Mouse (Mus musculus) MEL (cell line): ENCODE data around the gene Vmp1. TPM values are rescaled to one million over a fixed set of nuclear protein-coding genes. Genes with fewer than 3 reads are reported as not detected.

Experiments
- DNase-seq: peaks from one replicate; pipeline ENCODE4 v3.0.0; 2011; ENCODE audit warnings: low read depth, low spot score
- H3K27ac ChIP-seq: 2 replicates; pipeline ENCODE4 v1.5.1; 2012; ENCODE audit warnings: low read depth, mild to moderate bottlenecking, control low read depth, low read length, moderate library complexity; ENCODE audit not compliant: control insufficient read depth
- H3K27me3 ChIP-seq, 2 experiments: fragments of 150-350 bp in 1 of 2; sonication (generic) in 1 of 2; 2 replicates each; pipeline ENCODE4 v1.6.1; 2012; ENCODE audit warnings: low read length in 2 of 2, mild to moderate bottlenecking in 2 of 2, improper control_type of control experiment in 1 of 2, moderate library complexity in 1 of 2; ENCODE audit not compliant: insufficient read depth in 2 of 2, control insufficient read depth in 1 of 2
- H3K36me3 ChIP-seq, 2 experiments: 2 replicates each; pipeline ENCODE4 v1.6.1; 2012 to 2014; ENCODE audit warnings: low read length in 2 of 2, improper control_type of control experiment in 1 of 2, inconsistent platforms in 1 of 2, mild to moderate bottlenecking in 1 of 2; ENCODE audit not compliant: insufficient read depth in 2 of 2, control insufficient read depth in 1 of 2
- H3K4me1 ChIP-seq, 2 experiments: fragments of 150-350 bp in 1 of 2; sonication (generic) in 1 of 2; 2 replicates each; pipeline ENCODE4 v1.6.1; 2012; ENCODE audit warnings: low read length in 2 of 2, improper control_type of control experiment in 1 of 2, mild to moderate bottlenecking in 1 of 2; ENCODE audit not compliant: insufficient read depth in 2 of 2, control insufficient read depth in 1 of 2
- H3K4me3 ChIP-seq, 2 experiments: fragments of 150-350 bp in 1 of 2; sonication (generic) in 1 of 2; 2 replicates each; pipeline ENCODE4 v1.5.1; 2012; ENCODE audit warnings: low read depth in 2 of 2, low read length in 2 of 2, mild to moderate bottlenecking in 2 of 2, moderate library complexity in 2 of 2, control low read depth in 1 of 2, improper control_type of control experiment in 1 of 2; ENCODE audit not compliant: control insufficient read depth in 1 of 2, insufficient read depth in 1 of 2
- H3K79me2 ChIP-seq: 2 replicates; pipeline ENCODE4 v1.6.1; 2012; ENCODE audit warnings: mild to moderate bottlenecking, low read length, moderate library complexity; ENCODE audit not compliant: control insufficient read depth, poor library complexity, insufficient read depth
- H3K9ac ChIP-seq: 2 replicates; pipeline ENCODE4 v1.6.1; 2012; ENCODE audit warnings: low read depth, mild to moderate bottlenecking, control low read depth, low read length, moderate library complexity; ENCODE audit not compliant: control insufficient read depth, poor library complexity, severe bottlenecking
- H3K9me3 ChIP-seq: fragments of 150-350 bp; sonication (generic); replicated peaks from 2 replicates; pipeline ENCODE4 v1.6.1; 2012; ENCODE audit warnings: mild to moderate bottlenecking, low read length, improper control_type of control experiment, moderate library complexity; ENCODE audit not compliant: insufficient read depth
- BHLHE40 ChIP-seq: IDR thresholded peaks from 2 replicates; pipeline ENCODE4 v1.6.1; 2012; ENCODE audit warnings: low read depth, mild to moderate bottlenecking, inconsistent platforms, low read length, improper control_type of control experiment, borderline replicate concordance
- CHD1 ChIP-seq: IDR thresholded peaks from 2 replicates; pipeline ENCODE4 v1.6.1; 2012; ENCODE audit warnings: low read depth, mild to moderate bottlenecking, inconsistent platforms, low read length, improper control_type of control experiment
- CHD2 ChIP-seq: IDR thresholded peaks from 2 replicates; pipeline ENCODE4 v1.6.1; 2011; ENCODE audit warnings: low read length, improper control_type of control experiment
- E2F4 ChIP-seq: IDR thresholded peaks from 2 replicates; pipeline ENCODE4 v1.6.1; 2011; ENCODE audit warnings: low read depth, low read length, improper control_type of control experiment, borderline replicate concordance
- ETS1 ChIP-seq: IDR thresholded peaks from 2 replicates; pipeline ENCODE4 v1.6.1; 2012; ENCODE audit warnings: low read depth, mild to moderate bottlenecking, inconsistent platforms, low read length, improper control_type of control experiment, moderate library complexity
- GATA1 ChIP-seq: IDR thresholded peaks from 2 replicates; pipeline ENCODE4 v1.6.1; 2011; ENCODE audit warnings: low read depth, low read length, improper control_type of control experiment
- JUND ChIP-seq: IDR thresholded peaks from 2 replicates; pipeline ENCODE4 v1.6.1; 2011; ENCODE audit warnings: low read depth, mild to moderate bottlenecking, improper control_type of control experiment, low read length
- KAT2A ChIP-seq: conservative IDR thresholded peaks from 2 replicates; pipeline ENCODE4 v1.6.1; 2012; ENCODE audit warnings: low read depth, low read length, improper control_type of control experiment, inconsistent platforms
- MAFK ChIP-seq: IDR thresholded peaks from 2 replicates; pipeline ENCODE4 v1.6.1; 2011; ENCODE audit warnings: low read depth, mild to moderate bottlenecking, low read length, improper control_type of control experiment, borderline replicate concordance
- MAZ ChIP-seq: IDR thresholded peaks from 2 replicates; pipeline ENCODE4 v1.6.1; 2012; ENCODE audit warnings: low read depth, mild to moderate bottlenecking, inconsistent platforms, low read length, improper control_type of control experiment
- MYB ChIP-seq: IDR thresholded peaks from 2 replicates; pipeline ENCODE4 v1.6.1; 2011; ENCODE audit warnings: mild to moderate bottlenecking, low read depth, low read length, improper control_type of control experiment
- POLR2AphosphoS2 ChIP-seq: IDR thresholded peaks from 2 replicates; pipeline ENCODE4 v1.6.1; 2011; ENCODE audit warnings: low read length, improper control_type of control experiment
- POLR2AphosphoS5 ChIP-seq: IDR thresholded peaks from 2 replicates; pipeline ENCODE4 v1.6.1; 2012; ENCODE audit warnings: low read depth, borderline replicate concordance, mild to moderate bottlenecking, inconsistent platforms, low read length, moderate library complexity, mixed read lengths
- RCOR1 ChIP-seq: IDR thresholded peaks from 2 replicates; pipeline ENCODE4 v1.6.1; 2012; ENCODE audit warnings: low read depth, mild to moderate bottlenecking, inconsistent platforms, low read length, improper control_type of control experiment
- TAL1 ChIP-seq: IDR thresholded peaks from 2 replicates; pipeline ENCODE4 v1.6.1; 2012; ENCODE audit warnings: mild to moderate bottlenecking, inconsistent platforms, low read length, moderate library complexity, mixed read lengths
- TBP ChIP-seq: IDR thresholded peaks from 2 replicates; pipeline ENCODE4 v1.8.0; 2011; ENCODE audit warnings: low read depth, low read length, improper control_type of control experiment
- TCF12 ChIP-seq: IDR thresholded peaks from 2 replicates; pipeline ENCODE4 v1.6.1; 2014; ENCODE audit warnings: low read depth, mild to moderate bottlenecking, inconsistent platforms, low read length, improper control_type of control experiment, moderate library complexity
- UBTF ChIP-seq: IDR thresholded peaks from 2 replicates; pipeline ENCODE4 v1.6.1; 2012; ENCODE audit warnings: low read depth, mild to moderate bottlenecking, inconsistent platforms, low read length, improper control_type of control experiment, moderate library complexity, borderline replicate concordance; ENCODE audit not compliant: insufficient read depth
- USF1 ChIP-seq: IDR thresholded peaks from 2 replicates; pipeline ENCODE4 v1.6.1; 2014; ENCODE audit warnings: low read depth, mild to moderate bottlenecking, inconsistent platforms, low read length, improper control_type of control experiment, moderate library complexity
- USF2 ChIP-seq, 2 experiments: IDR thresholded peaks; 2 replicates each; pipeline ENCODE4 v1.6.1; 2011 to 2012; ENCODE audit warnings: improper control_type of control experiment in 2 of 2, low read length in 2 of 2, borderline replicate concordance in 1 of 2, inconsistent platforms in 1 of 2, low read depth in 1 of 2, mild to moderate bottlenecking in 1 of 2; ENCODE audit not compliant: insufficient read depth in 1 of 2
- ZC3H11A ChIP-seq: IDR thresholded peaks from 2 replicates; pipeline ENCODE4 v1.6.1; 2012; ENCODE audit warnings: low read depth, mild to moderate bottlenecking, inconsistent platforms, low read length, improper control_type of control experiment
- ZKSCAN1 ChIP-seq: IDR thresholded peaks from 2 replicates; pipeline ENCODE4 v1.6.1; 2012; ENCODE audit warnings: low read depth, mild to moderate bottlenecking, inconsistent platforms, low read length, improper control_type of control experiment, moderate library complexity
- ZMIZ1 ChIP-seq: IDR thresholded peaks from 2 replicates; pipeline ENCODE4 v1.6.1; 2012; ENCODE audit warnings: low read depth, mild to moderate bottlenecking, inconsistent platforms, low read length, improper control_type of control experiment, moderate library complexity
- polyA plus RNA-seq, 2 experiments: library from polyadenylated mRNA; stranded (reverse) in 1 of 2; unstranded in 1 of 2; fragments of >175 nt in 1 of 2; fragments of >200 nt in 1 of 2; gene quantifications; 2 replicates each; pipeline versions ENCODE4 v1.2.1 to v1.2.4; 2012; ENCODE audit warnings: low replicate concordance in 2 of 2, low read depth in 1 of 2; ENCODE audit not compliant: insufficient read length in 2 of 2, insufficient read depth in 1 of 2, missing spikeins in 1 of 2
- total RNA-seq: library from RNA; depleted of rRNA; stranded (reverse); fragments of 300-350 nt; gene quantifications from 2 replicates; pipeline ENCODE4 v1.2.3, GENCODE M21; 2012

The Vmp1 gene
- total and polyA plus RNA-seq, 3 experiments, result 61.8 to 94.9 TPM; not detected in 1

GRCm38 (mm10) chr11:86624237-86624941 lies 59.2 kb downstream of the Vmp1 start:
- H3K9me3 ChIP-seq, result no peaks in the 10 kb centered on the region
- no peaks in the 10 kb centered on the region for H3K79me2 ChIP-seq
- H3K9ac ChIP-seq, result no peak overlapping the region
- H3K36me3 ChIP-seq, result peaks cover 9 to 40% of the 10 kb centered on the region in 2 experiments; a peak in 3 of 4 replicates
- peaks cover 17 to 34% of the 10 kb centered on the region in 2 experiments for H3K4me1 ChIP-seq
- TF ChIP-seq TAL1 (no peak), RCOR1 (no peak), POLR2AphosphoS5 (no peak), MAZ (no peak), ZC3H11A (no peak), JUND (no peak)
- H3K27ac ChIP-seq, result no peak overlapping the region; the same call in 1 of the 2 replicates
- H3K27me3 ChIP-seq, result no peaks in the 10 kb centered on the region
- no peak overlapping the region for H3K4me3 ChIP-seq
- DNase-seq, result no peak

- peaks cover 13 to 30% of the 10 kb centered on the region in 2 experiments for H3K4me1 ChIP-seq
- H3K36me3 ChIP-seq, result peaks cover 9 to 32% of the 10 kb centered on the region in 2 experiments; a peak in 3 of 4 replicates
- no peak overlapping the region for H3K9ac ChIP-seq
- H3K79me2 ChIP-seq, result no peaks in the 10 kb centered on the region
- no peak overlapping the region for H3K4me3 ChIP-seq
- H3K9me3 ChIP-seq, result no peaks in the 10 kb centered on the region
- H3K27me3 ChIP-seq, result no peaks in the 10 kb centered on the region
- TF ChIP-seq TBP (no peak), CHD1 (no peak), MYB (no peak), MAFK (no peak), CHD2 (no peak), E2F4 (no peak), GATA1 (no peak), TCF12 (no peak), USF1 (no peak), MAZ (no peak), KAT2A (no peak), BHLHE40 (no peak), USF2 (IDR thresholded peaks at IDR 0.05; ENCODE audit: borderline replicate concordance in 1 of 2, insufficient read depth in 1 of 2, low read depth in 1 of 2, low read length in 2 of 2) (no peak), UBTF (no peak), ZMIZ1 (no peak), ETS1 (no peak), ZKSCAN1 (no peak), ZC3H11A (no peak), POLR2AphosphoS2 (no peak)
- no peak overlapping the region for H3K27ac ChIP-seq
- no peak for DNase-seq
Observed at GRCm38 (mm10) chr11:86623402-86624010, 60.1 kb downstream of the Vmp1 start.
